ENCODE assay signal across 8 mouse cellular contexts in genomic region chr9:71484871-71485474, GRCm38 (mm10). TPM values are rescaled to one million over a fixed set of nuclear protein-coding genes. Genes with fewer than 3 reads are reported as not detected.
A peak's percentile ranks its signal among the peaks of the same experiment; 100 is the strongest.
DNase-seq lines count a peak whose midpoint lies in the region; ATAC-seq and TF ChIP-seq lines count a peak whose summit lies in the region.

No protein-coding gene starts in this region.

- no peak for TF ChIP-seq CTCF in heart, adult 2 months (IDR thresholded peaks at IDR 0.05)
- TF ChIP-seq CTCF in C2C12 (IDR thresholded peaks at IDR 0.05; ENCODE audit: control insufficient read depth, insufficient read depth, insufficient read length) = no peak

- intact Hi-C loops in heart, adult 2 months (cut with DNase I) = loop anchor here (5.0 to 10.0 kb wide), 2 partner anchors 132 to 790 kb away; partner anchors contain the start of gene Zfp280d
- intact Hi-C loops in heart, postnatal 36 days (cut with DNase I) = loop anchor here (10.0 kb wide), 1 partner anchor 980 kb away; the partner anchor contains the start of gene Rnf111
- intact Hi-C loops in left cerebral cortex, postnatal 10 days (cut with DNase I) = no loop called here

- WGBS in heart, adult 2 months = under 1% methylated on average over 14 of the region's 14 CpGs
- whole genome bisulfite sequencing in forebrain, embryonic 14.5 days = 2% methylated on average over 14 of the region's 14 CpGs
- WGBS in liver, embryonic 12.5 days (ENCODE audit: insufficient replicate concordance) = under 1% methylated on average over 14 of the region's 14 CpGs

- H3K9ac ChIP-seq in heart, adult 2 months (ENCODE audit: low read depth, low read length) = peak overlapping the region; percentile 100
- peak overlapping the region; percentile 99 for H3K9ac ChIP-seq in forebrain, embryonic 14.5 days (ENCODE audit: low read length)
- H3K9ac ChIP-seq in liver, embryonic 12.5 days = peak overlapping the region; percentile 99

- H3K4me2 ChIP-seq in forebrain, embryonic 14.5 days (ENCODE audit: low read length) = peak overlapping the region; percentile 61
- peak overlapping the region; percentile 81 for H3K4me2 ChIP-seq in liver, embryonic 12.5 days

- no peaks in the 10 kb centered on the region for H3K27me3 ChIP-seq in heart, adult 2 months (ENCODE audit: control insufficient read depth, insufficient read depth, low read length)
- H3K27me3 ChIP-seq in C2C12 (ENCODE audit: control insufficient read depth, insufficient read depth, insufficient read length) = no peaks in the 10 kb centered on the region
- 0 out of 2 replicates have a peak, but pooled peaks cover 2% of the 10 kb centered on the region for H3K27me3 ChIP-seq in forebrain, embryonic 14.5 days (replicated peaks; ENCODE audit: control insufficient read depth, insufficient read depth, low read length)
- H3K27me3 ChIP-seq in liver, embryonic 12.5 days (replicated peaks) = peaks cover 13% of the 10 kb centered on the region

- TF ChIP-seq POLR2A in heart, adult 2 months (IDR thresholded peaks at IDR 0.05; ENCODE audit: insufficient read depth, low read depth, low read length) = no peak

- peaks cover 5% of the 10 kb centered on the region; the same call in 1 of the 2 replicates for H3K79me2 ChIP-seq in heart, adult 2 months (replicated peaks; ENCODE audit: control insufficient read depth, insufficient read depth, low read length)
- peaks cover 58% of the 10 kb centered on the region for H3K79me2 ChIP-seq in C2C12 (ENCODE audit: control insufficient read depth, insufficient read depth)

- peak overlapping the region; percentile 94 for H3K27ac ChIP-seq in heart, adult 2 months
- H3K27ac ChIP-seq in forebrain, embryonic 14.5 days (ENCODE audit: low read depth, low read length) = peak overlapping the region; percentile 88
- H3K27ac ChIP-seq in liver, embryonic 12.5 days = peak overlapping the region; percentile 89

- peak overlapping the region; percentile 80 for H3ac ChIP-seq in C2C12 (ENCODE audit: control insufficient read depth, insufficient read length, low read depth)

- H3K79me3 ChIP-seq in C2C12 (ENCODE audit: low read depth) = peaks cover 40% of the 10 kb centered on the region

- TF ChIP-seq EP300 in heart, adult 2 months (IDR thresholded peaks at IDR 0.05; ENCODE audit: insufficient read depth, low read depth, low read length) = no peak

- peaks cover 4% of the 10 kb centered on the region; the same call in 1 of the 2 replicates for H3K4me1 ChIP-seq in heart, adult 2 months (ENCODE audit: control insufficient read depth, insufficient read depth, low read length)
- peaks cover 2% of the 10 kb centered on the region; the same call in 1 of the 2 replicates for H3K4me1 ChIP-seq in forebrain, embryonic 14.5 days (ENCODE audit: control insufficient read depth, insufficient read depth, low read length)
- peaks cover 51% of the 10 kb centered on the region for H3K4me1 ChIP-seq in liver, embryonic 12.5 days

- no peaks in the 10 kb centered on the region for H3K9me3 ChIP-seq in forebrain, embryonic 14.5 days (replicated peaks; ENCODE audit: control insufficient read depth, low read length)
- no peaks in the 10 kb centered on the region for H3K9me3 ChIP-seq in liver, embryonic 12.5 days (replicated peaks)

- no peak for DNase-seq in heart, adult 2 months
- DNase-seq in heart, postnatal 36 days = no peak
- DNase-seq in forebrain, embryonic 14.5 days (ENCODE audit: low spot score) = no peak
- DNase-seq in natural killer cell, adult 2 months (ENCODE audit: low spot score in 2 of 2) = no peak
- no peak for DNase-seq in left cerebral cortex, postnatal 10 days (ENCODE audit: extremely low spot score in 1 of 2, low spot score in 2 of 2)

- peak overlapping the region; percentile 88 for H3K4me3 ChIP-seq in heart, adult 2 months
- peak overlapping the region; percentile 74 for H3K4me3 ChIP-seq in C2C12 (ENCODE audit: insufficient read depth, poor library complexity, severe bottlenecking)
- peak overlapping the region; percentile 96 for H3K4me3 ChIP-seq in forebrain, embryonic 14.5 days (ENCODE audit: low read depth, low read length)
- H3K4me3 ChIP-seq in liver, embryonic 12.5 days = peak overlapping the region; percentile 99

- peaks cover 32% of the 10 kb centered on the region for H3K36me3 ChIP-seq in heart, adult 2 months (ENCODE audit: control insufficient read depth, insufficient read depth, low read length)
- H3K36me3 ChIP-seq in C2C12 (ENCODE audit: control insufficient read depth, insufficient read depth) = peaks cover 46% of the 10 kb centered on the region
- peaks cover 37% of the 10 kb centered on the region for H3K36me3 ChIP-seq in forebrain, embryonic 14.5 days (ENCODE audit: control insufficient read depth, insufficient read depth, low read length)
- H3K36me3 ChIP-seq in liver, embryonic 12.5 days = peaks cover 40% of the 10 kb centered on the region

- no peak for ATAC-seq in forebrain, embryonic 14.5 days
- peak; percentile 16; the same call in 1 of the 2 replicates for ATAC-seq in liver, embryonic 12.5 days
- ATAC-seq in frontal cortex, adult (ENCODE audit: low TSS enrichment) = no peak

TF ChIP-seq in C2C12, 6 proteins besides CTCF, POLR2A, EP300 and RAD21:
- no peak for TF ChIP-seq USF1 (IDR thresholded peaks at IDR 0.05; ENCODE audit: low read depth)
- no peak for TF ChIP-seq MYOG (IDR thresholded peaks at IDR 0.05; ENCODE audit: control insufficient read depth, extremely low read depth, insufficient read length)
- TF ChIP-seq FOSL1 (IDR thresholded peaks at IDR 0.05; ENCODE audit: insufficient read depth, low read length, poor library complexity, severe bottlenecking) = no peak
- TF ChIP-seq CEBPB (IDR thresholded peaks at IDR 0.05; ENCODE audit: low read depth) = no peak
- no peak for TF ChIP-seq MYOD1 (IDR thresholded peaks at IDR 0.05; ENCODE audit: control insufficient read depth, insufficient read length, low read depth)
- no peak for TF ChIP-seq MAX (IDR thresholded peaks at IDR 0.05)

RNA-seq across cellular contexts. Expression of gene Polr2m, which starts 0.8 kb away (rescaled TPM):
- total RNA-seq in heart, adult 2 months (2021) = 100 to 1,000 TPM; 320 to 321 TPM
- polyA plus RNA-seq in heart, adult 2 months (2012; rRNA removed) = 188 and 224 TPM in 2 replicates
- 100 to 1,000 TPM; 291 to 316 TPM for total RNA-seq in heart, postnatal 36 days (2021)
- polyA plus RNA-seq in C2C12 (2012; fragmentation: generic; extraction: Trizol) = 148 TPM
- polyA plus RNA-seq in forebrain, embryonic 14.5 days (2014; fragmentation: Nextera tagmentation; extraction: Ambion mirVana) = 268 and 289 TPM in 2 replicates
- polyA plus RNA-seq in liver, embryonic 12.5 days (2016; fragmentation: Nextera tagmentation; extraction: Ambion mirVana) = 209 and 213 TPM in 2 replicates
- 100 to 1,000 TPM; 189 TPM for total RNA-seq in left cerebral cortex, postnatal 10 days (2021)
